Mouse (Mus musculus): ENCODE measurements around the gene Rasal2.
A peak's percentile ranks its signal among the peaks of the same experiment; 100 is the strongest.

GRCm38 (mm10) chr1:157239687-157240086 lies 172.7 kb downstream of the Rasal2 start:
- no peak for TF ChIP-seq RAD21 (IDR thresholded peaks at IDR 0.05; ENCODE audit: low read depth, low read length)
- no peak for TF ChIP-seq E2F4 (IDR thresholded peaks at IDR 0.05; ENCODE audit: insufficient replicate concordance, low read depth, low read length)
- no peak for TF ChIP-seq RCOR1 (conservative IDR thresholded peaks at IDR 0.05; ENCODE audit: low read depth, low read length)
- TF ChIP-seq POLR2AphosphoS2 (IDR thresholded peaks at IDR 0.05; ENCODE audit: low read depth, low read length): no peak
- TF ChIP-seq CTCF (conservative IDR thresholded peaks at IDR 0.05 in 1 of 2, IDR thresholded peaks at IDR 0.05 in 1 of 2; ENCODE audit: low read depth in 2 of 2, low read length in 2 of 2): no peak
- TF ChIP-seq EP300 (IDR thresholded peaks at IDR 0.05; ENCODE audit: low read length): no peak
- peak; percentile 81 for TF ChIP-seq MAFK (IDR thresholded peaks at IDR 0.05; ENCODE audit: insufficient replicate concordance, low read length)
- TF ChIP-seq POLR2A (IDR thresholded peaks at IDR 0.05; ENCODE audit: low read depth, low read length): no peak
- no peak for TF ChIP-seq TCF12 (IDR thresholded peaks at IDR 0.05; ENCODE audit: low read depth, low read length)
- no peak for TF ChIP-seq CHD1 (IDR thresholded peaks at IDR 0.05; ENCODE audit: low read depth, low read length)
- TF ChIP-seq BHLHE40 (IDR thresholded peaks at IDR 0.05; ENCODE audit: low read depth, low read length): no peak

Measured in CH12.LX (cell line).